Mouse (Mus musculus): ENCODE data around the gene Crcp. TPM values are rescaled to one million over a fixed set of nuclear protein-coding genes. Genes with fewer than 3 reads are reported as not detected.
A peak's percentile ranks its signal among the peaks of the same experiment; 100 is the strongest.

The Crcp gene
- total RNA-seq (2021): 10 to 100 TPM; 38.9 to 41.3 TPM
- long read RNA-seq, experiment 1, transcript Crcp-201 (6 exons, 1,492 nt): major isoform, 27 of 37 reads
- long read RNA-seq, experiment 1, transcript Crcp-202 (6 exons, 669 nt): minor isoform, 5 of 37 reads
- long read RNA-seq, experiment 1, partial matches to known transcripts: 3 of 37 reads
- long read RNA-seq, experiment 1, other reads (novel, unspliced or antisense): 1 of 37 reads
- long read RNA-seq, experiment 2, transcript Crcp-201 (6 exons, 1,492 nt): major isoform, 43 of 57 reads
- long read RNA-seq, experiment 2, partial matches to known transcripts: 3 of 57 reads
- long read RNA-seq, experiment 2, other reads (novel, unspliced or antisense): 9 of 57 reads

- DNase-seq (ENCODE audit: low spot score in 2 of 2): peak; percentile 63 to 76
Observed at GRCm38 (mm10) chr5:130029142-130029897, at the start of gene Crcp, which contains the start of gene Asl. TSS of gene Crcp (plus strand) at chr5:130029290. TSS of gene Asl (minus strand) at chr5:130029247.

GRCm38 (mm10) chr5:129980216-129980615, 48.9 kb upstream of the Crcp start:
- DNase-seq (ENCODE audit: low spot score in 2 of 2): no peak

GRCm38 (mm10) chr5:129989376-129989775, 39.7 kb upstream of the Crcp start:
- DNase-seq (ENCODE audit: low spot score in 2 of 2): no peak

DNA sequence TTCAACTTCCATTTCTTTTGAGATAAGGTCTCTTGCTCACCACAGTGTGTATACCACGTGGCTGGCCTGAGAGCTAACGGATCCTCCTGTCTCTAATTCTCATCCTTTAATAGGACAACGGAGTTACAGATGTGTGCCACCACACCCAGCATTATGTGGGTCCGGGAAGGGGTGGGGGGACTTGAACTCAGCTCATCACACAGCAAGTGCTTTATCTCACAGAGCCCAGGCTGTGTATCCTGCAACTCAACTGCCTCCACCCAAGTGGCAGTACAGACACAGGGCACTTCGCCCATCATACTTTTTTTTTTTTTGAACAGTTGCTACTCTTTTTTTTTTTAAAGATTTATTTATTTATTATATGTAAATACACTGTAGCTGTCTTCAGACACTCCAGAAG, 37.2 kb upstream of the Crcp start:
- DNase-seq (ENCODE audit: low spot score in 2 of 2): no peak

DNA sequence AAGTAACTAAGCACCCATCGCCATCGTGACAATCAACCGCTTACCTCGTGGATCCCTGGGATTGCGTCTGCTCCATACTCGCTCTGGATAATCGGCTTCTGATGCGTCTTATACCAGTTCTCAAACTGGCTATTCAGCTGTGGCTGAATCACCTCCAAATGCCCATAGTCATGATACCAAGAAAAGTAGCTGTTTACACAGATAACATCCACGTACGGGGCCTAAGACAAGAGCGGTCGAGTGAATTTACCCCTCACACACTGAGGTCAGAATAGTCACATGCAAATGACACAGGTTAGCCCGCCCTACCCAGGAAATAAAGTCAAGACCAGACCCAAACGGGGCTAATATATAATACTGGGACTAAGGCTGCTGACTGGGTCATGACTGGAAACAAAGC, 35.7 kb upstream of the Crcp start:
- no peak for DNase-seq (ENCODE audit: low spot score in 2 of 2)

GRCm38 (mm10) chr5:129994989-129995388, 34.1 kb upstream of the Crcp start:
- DNase-seq (ENCODE audit: low spot score in 2 of 2): no peak

DNA sequence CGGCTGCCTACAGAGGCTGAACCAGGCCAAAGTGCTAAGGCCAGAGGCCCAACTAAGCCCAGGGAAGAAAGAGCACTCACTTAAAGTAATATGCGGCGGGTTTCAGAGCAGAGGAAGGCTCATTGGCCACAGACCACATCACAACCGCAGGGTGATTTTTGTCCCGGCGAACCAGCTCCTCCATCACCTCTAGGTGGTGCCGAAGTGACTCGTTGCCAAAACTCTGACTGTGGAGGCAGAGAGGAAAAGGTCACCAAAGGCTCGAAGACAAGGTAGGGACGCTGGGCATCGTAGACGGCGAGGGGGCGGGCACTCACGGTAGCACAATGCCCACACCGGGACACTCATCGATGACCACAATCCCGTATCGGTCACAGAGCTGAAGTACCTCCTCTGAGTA, 31.4 kb upstream of the Crcp start:
- no peak for DNase-seq (ENCODE audit: low spot score in 2 of 2)

GRCm38 (mm10) chr5:129999097-129999496, 30.0 kb upstream of the Crcp start:
- DNase-seq (ENCODE audit: low spot score in 2 of 2): no peak

DNA sequence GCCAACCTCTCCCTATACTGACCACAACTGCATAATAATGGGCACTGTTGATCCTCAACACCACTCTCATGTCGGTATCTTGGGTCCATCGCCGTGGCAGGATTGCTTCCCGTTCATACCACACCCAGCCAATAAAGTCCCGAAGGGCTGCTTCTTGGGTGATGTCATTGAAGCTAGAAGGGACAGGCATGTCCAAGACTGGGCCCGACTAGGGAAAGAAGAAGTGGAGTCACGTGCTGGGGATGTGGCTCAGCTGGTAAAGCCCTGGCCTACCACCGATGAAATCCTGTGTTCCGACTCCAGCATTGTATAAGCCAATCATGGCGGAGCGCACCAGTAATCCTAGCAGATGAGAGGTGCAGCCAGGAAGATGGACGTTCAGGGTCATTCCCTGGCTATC, 28.4 kb upstream of the Crcp start:
- DNase-seq (ENCODE audit: low spot score in 2 of 2): no peak

- no peak for DNase-seq (ENCODE audit: low spot score in 2 of 2)
Observed at GRCm38 (mm10) chr5:130001356-130001987, 27.6 kb upstream of the Crcp start.

DNA sequence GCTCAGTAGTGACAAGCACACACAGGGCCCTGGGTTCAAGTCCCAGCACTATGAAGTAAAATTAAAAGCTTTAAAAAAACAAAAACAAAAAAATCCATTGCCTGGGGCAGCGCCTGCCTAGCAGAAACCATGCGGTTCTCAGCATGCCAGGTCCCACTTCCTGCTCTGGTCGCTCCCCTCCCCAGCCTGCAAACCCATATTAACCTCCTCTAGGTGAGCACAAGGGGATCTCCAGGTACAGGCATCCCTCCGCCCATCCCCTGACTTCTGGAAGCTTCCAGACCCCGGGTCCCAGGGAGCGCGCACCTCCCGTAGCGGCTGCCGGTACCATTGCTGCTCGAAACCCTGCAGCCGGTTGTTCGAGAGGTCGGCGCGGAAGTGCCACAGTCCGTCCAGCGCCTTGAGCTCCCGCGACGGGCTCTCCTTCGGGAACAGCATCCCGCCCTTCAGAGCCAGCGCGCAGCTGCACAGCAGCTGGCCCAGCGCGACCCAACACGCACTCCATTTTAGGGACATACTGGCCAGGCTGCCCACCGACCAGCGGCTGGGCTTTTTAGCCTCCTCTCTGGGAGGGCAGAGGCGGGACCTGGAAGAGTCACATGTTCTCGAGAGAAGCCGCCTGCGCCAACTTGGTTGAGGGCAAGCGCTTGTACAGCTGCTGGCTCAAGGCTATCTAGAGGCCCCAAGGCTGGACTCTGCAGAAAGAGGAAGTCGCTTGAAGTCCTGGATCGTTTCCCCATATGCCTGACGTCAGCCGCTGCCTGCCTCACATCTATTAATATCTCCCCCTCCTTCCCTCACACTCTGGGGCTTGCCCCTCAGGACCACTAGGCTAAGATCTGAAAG, 26.6 kb upstream of the Crcp start, which contains the start of gene Gusb:
Gene Gusb, minus strand, starts transcription at position 749 of the 846 bp plus-strand sequence.
- DNase-seq (ENCODE audit: low spot score in 2 of 2): peak; percentile 63 to 77

DNA sequence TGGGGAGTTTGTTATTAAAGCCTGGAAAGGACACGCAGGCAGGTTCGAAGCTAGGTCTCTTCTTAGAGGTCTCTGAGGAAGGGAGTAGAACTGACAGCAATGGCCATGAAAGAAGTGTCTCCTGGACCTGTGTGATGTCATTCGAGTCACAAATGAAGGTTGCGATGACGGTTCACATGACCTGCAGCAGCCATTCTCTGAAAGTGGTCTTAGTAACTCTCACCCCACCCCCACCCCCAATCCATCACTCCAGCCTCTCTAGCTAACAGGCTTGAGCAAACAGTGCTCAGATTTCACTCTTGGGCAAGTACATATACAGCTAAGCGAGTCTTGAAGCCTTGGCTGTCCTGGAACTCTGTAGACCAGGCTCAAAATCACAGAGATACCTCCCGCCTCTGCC, 25.9 kb upstream of the Crcp start:
- DNase-seq (ENCODE audit: low spot score in 2 of 2): no peak

DNA sequence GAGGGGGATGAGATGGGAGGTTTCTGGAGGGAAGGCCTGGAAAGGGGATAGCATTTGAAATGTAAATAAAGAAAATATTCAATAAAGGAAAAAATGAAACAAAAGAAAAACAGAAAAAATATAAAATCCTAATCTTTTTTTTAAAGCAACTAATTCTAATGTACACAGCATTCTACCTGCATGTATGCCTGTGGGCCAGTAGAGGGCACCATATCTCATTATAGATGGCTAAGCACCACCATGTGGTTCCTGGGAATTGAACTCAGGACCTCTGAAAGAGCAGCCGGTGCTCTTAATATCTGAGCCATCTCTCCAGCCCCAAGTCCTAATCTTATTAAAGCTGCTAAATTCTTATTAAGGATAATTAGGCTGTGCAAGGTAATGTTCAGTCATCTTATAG, 21.7 kb upstream of the Crcp start:
- no peak for DNase-seq (ENCODE audit: low spot score in 2 of 2)

DNA sequence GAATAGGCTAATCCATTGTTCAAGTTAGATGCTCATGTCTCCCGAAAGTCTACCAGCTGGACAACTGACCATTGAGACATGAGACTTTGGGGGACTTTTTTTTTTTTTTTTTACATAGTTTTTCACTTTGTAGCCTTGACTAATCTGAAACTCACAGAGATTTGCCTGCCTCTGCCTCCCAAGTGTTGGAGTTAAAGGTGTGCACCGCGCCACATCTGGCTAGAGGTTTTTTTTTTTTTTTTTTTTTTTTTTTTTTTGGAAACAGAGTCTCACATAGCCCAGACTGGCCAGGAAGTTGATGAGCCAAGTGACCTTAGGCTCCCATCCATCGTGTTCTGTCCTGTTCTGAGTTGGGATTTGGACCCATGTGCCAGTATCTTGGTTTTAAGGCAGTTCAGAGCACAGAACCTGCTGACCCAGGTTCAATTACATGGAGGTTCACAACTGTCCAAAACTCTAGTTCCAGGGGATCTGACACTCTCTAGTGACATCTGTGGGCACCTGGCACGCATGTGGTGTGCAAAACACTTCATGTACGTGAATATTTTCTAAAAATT, 21.0 kb upstream of the Crcp start:
- DNase-seq (ENCODE audit: low spot score in 2 of 2): no peak

DNA sequence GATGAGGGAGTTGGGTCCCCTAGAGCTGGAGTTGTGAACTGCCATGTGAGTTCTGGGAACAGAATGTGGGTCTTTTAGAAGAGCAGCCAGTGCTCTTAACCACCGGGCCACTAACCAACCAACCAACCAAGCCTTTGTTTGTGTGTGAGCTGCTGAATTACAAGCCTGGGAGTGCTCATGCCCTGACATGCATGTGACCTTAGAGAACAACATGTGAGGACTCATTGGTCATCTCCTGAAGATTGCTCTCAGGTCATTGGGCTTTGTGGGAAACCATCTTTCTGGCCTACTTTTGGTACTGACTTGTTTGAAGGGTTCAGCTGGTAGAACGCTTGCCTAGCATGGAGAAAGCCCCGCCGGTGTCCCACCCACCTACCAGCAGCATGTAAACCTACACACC, 19.3 kb upstream of the Crcp start:
- DNase-seq (ENCODE audit: low spot score in 2 of 2): no peak

DNA sequence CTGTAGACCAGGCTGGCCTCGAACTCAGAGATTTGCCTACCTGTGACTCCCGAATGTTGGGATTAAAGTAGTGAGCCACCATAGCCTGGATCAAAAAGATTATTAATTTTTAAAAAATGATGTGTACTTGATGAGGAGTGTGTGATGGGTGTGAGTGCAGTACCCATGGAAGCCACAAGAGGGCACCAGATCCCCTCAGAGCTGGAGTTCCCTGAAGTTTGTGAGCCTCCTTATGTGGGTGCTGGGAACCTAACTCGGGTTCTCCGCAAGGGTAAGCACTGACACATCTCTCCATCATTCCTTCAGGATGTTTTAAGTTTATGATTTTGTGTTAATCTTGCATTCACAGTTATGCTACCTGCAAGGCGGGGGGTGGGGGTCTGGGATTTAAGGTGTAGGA, 18.1 kb upstream of the Crcp start:
- DNase-seq (ENCODE audit: low spot score in 2 of 2): no peak

DNA sequence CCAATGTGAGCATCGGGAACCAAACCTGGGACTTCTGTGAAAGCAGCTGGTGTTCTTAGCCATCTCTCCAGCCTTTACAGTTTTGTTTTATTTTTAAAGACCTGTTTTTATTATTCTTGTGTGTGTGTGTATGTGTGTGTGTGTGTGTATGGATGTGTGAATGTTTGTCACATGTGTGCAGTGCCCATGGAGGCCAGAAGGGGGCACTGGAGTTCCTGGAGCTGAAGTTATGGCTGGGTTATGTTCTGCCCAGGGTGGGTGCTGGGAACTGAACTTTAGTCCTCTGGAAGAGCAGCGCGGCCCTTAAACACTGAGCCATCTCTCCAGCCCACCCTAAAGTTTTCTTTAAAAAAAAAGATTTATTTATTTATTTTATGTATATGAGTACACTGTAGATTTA, 14.0 kb upstream of the Crcp start:
- no peak for DNase-seq (ENCODE audit: low spot score in 2 of 2)

DNA sequence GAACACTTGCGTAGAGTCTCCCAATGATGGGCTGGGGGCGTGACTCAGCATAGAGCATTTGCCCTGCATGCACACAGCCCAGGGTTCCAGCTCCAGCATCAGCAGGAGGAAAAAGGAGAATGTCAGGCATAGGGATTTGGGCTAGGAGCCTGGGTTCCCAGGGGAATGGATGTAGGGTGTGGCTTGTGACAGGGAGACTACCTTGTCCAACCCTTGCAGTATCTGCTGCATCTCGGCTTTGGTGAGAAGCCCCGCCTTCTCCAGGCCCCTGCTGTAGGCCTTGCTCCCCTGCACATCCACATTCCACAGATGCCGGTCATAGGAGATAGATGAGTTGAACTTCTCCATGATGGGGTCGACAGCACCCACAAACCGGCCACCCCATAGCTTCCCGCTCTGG, 9.6 kb upstream of the Crcp start:
- no peak for DNase-seq (ENCODE audit: low spot score in 2 of 2)

DNA sequence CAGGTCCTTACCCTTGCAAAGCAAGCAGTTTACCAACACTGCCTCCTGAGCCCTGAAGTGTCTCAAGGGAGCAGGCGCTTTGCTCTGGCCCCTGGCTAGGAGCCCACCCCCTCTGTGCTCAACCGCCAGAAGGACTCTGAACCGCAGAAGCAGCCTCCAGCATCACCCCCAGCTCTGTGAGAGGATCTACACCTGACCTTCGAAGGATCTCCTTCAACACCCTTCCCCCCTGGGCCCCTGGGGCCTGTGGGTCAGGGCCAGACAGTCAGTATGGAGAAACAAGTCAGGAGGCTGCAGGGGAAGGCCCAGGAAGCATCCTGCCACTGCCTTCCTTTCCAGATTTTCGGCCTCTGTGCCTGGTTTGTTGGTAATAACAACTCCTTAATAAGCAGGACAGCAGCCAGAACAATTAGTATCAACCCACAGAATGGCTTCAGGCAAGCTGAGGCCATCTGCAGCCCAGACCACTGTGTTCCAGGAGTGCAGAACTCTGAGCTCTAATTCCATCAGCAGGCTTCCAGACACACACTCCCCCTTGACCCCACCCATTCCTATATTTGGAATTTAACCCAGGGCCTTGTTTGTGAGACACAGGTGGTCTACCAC, 7.6 kb upstream of the Crcp start:
- DNase-seq (ENCODE audit: low spot score in 2 of 2): no peak

- no peak for DNase-seq (ENCODE audit: low spot score in 2 of 2)
Observed at GRCm38 (mm10) chr5:130022366-130022765, 6.7 kb upstream of the Crcp start.
